ENCODE assay signal across 11 mouse cellular contexts in the genomic region with DNA sequence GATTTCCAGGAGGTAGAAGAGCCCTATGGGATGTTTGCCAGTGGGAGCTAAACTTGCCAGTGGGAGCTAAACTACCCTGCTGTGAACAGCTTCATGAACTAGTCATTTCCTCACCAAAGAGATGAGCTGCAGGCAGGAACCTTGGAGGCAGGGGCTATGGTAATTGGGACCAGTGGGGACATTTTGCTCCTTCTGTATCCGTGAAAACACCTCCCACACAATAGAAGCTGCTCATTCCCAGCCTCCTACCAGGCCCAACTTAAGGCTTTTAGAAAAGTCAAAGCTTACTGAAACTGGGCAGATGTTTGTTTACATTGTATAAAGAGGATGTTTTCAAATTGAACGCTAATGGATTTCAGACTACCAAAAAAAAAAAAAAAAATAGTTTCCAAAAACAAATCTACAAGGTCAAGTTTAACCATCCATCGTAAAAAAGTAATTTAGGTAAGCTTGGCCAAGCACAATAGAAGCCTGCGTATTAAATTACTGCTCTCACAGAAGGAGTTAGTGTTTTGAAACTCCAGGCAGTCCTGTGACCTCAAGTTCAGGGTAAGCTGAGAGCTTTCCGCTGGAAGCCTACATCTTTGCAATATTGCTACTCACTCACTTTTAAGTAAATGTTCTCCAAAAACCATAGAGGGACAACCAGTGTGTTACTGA.
DNase-seq lines count a peak whose midpoint lies in the region; ATAC-seq lines count a peak whose summit lies in the region.
"Had no signal": no experiment of that assay in that cellular context is flagged by ENCODE, and none has a peak within 500 bp of the region (broad histone marks: within the 10 kb centered on the region; RNA-seq: fewer than 3 reads in every experiment).

No protein-coding gene starts in this region.

- peak overlapping the region; percentile 72 for H3K27ac ChIP-seq in embryonic facial prominence, embryonic 13.5 days
- peak overlapping the region; percentile 86 for H3K27ac ChIP-seq in limb, embryonic 12.5 days

- no peak overlapping the region for H3K4me3 ChIP-seq in embryonic facial prominence, embryonic 13.5 days
- no peak overlapping the region for H3K4me3 ChIP-seq in limb, embryonic 12.5 days (replicated peaks)

- H3K4me1 ChIP-seq in embryonic facial prominence, embryonic 13.5 days = peaks cover 7% of the 10 kb centered on the region
- H3K4me1 ChIP-seq in limb, embryonic 12.5 days (replicated peaks) = peaks cover 19% of the 10 kb centered on the region

- H3K9me3 ChIP-seq in embryonic facial prominence, embryonic 13.5 days = no peaks in the 10 kb centered on the region
- H3K9me3 ChIP-seq in limb, embryonic 12.5 days = no peaks in the 10 kb centered on the region

- H3K9ac ChIP-seq in embryonic facial prominence, embryonic 13.5 days = no peak overlapping the region
- no peak overlapping the region for H3K9ac ChIP-seq in limb, embryonic 12.5 days (replicated peaks)

- WGBS in embryonic facial prominence, embryonic 13.5 days = 24% methylated on average over 5 of the region's 5 CpGs
- 26% methylated on average over 5 of the region's 5 CpGs for WGBS in limb, embryonic 12.5 days

- peak; percentile 55 for DNase-seq in embryo, embryonic 10.5 days (ENCODE audit: low spot score)
- no peak for DNase-seq in embryo, embryonic 10 days (ENCODE audit: low spot score)
- peak; percentile 6 to 14 for DNase-seq in kidney, postnatal 4 days
- DNase-seq in kidney, postnatal 25 days = no peak
- no peak for DNase-seq in cerebellum, adult 8-10 months
- no peak for DNase-seq in layer of hippocampus, adult 9-11 months
- DNase-seq: cerebellum, postnatal 14 days; left cerebral cortex, postnatal 4 days; lung, postnatal 14 days had no signal

- no peaks in the 10 kb centered on the region for H3K27me3 ChIP-seq in embryonic facial prominence, embryonic 13.5 days
- no peaks in the 10 kb centered on the region for H3K27me3 ChIP-seq in limb, embryonic 12.5 days

- ATAC-seq in embryonic facial prominence, embryonic 13.5 days (ENCODE audit: insufficient number of reproducible peaks, insufficient read depth, low FRiP score, low TSS enrichment, low read depth) = peak; percentile 26; the same call in 1 of the 2 replicates
- ATAC-seq in limb, embryonic 12.5 days (ENCODE audit: insufficient number of reproducible peaks, insufficient read depth, low FRiP score, low TSS enrichment, low read depth) = peak; percentile 87

- H3K4me2 ChIP-seq in embryonic facial prominence, embryonic 13.5 days = no peak overlapping the region
- H3K4me2 ChIP-seq in limb, embryonic 12.5 days = peak overlapping the region; percentile 11; the same call in 1 of the 2 replicates

- no peaks in the 10 kb centered on the region for H3K36me3 ChIP-seq in embryonic facial prominence, embryonic 13.5 days
- H3K36me3 ChIP-seq in limb, embryonic 12.5 days = no peaks in the 10 kb centered on the region

Comparison
In these comparisons a context has a peak if more than half of its experiments do, and no peak if none do; other contexts are left out.
1. DNase-seq: peak in embryo, embryonic 10.5 days (single experiment) and kidney, postnatal 4 days (2 of 2); none in embryo, embryonic 10 days (single experiment), kidney, postnatal 25 days (0 of 2), cerebellum, adult 8-10 months (single experiment) and layer of hippocampus, adult 9-11 months (single experiment).